Mouse (Mus musculus) spleen, adult 12 weeks (tissue): ENCODE measurements around the gene Scfd2.

Source experiments
- DNase-seq: peaks from one replicate; pipeline ENCODE4 v3.0.0; 2022; ENCODE audit warnings: low spot score

Gene Scfd2

GRCm38 (mm10) chr5:74201570-74202357 is 329.8 kb downstream of the Scfd2 start:
- DNase-seq, result no peak

- no peak for DNase-seq
Measured at GRCm38 (mm10) chr5:74200481-74200880, 331.1 kb downstream of the Scfd2 start.

GRCm38 (mm10) chr5:74199793-74200192 is 331.8 kb downstream of the Scfd2 start:
- no peak for DNase-seq

DNA sequence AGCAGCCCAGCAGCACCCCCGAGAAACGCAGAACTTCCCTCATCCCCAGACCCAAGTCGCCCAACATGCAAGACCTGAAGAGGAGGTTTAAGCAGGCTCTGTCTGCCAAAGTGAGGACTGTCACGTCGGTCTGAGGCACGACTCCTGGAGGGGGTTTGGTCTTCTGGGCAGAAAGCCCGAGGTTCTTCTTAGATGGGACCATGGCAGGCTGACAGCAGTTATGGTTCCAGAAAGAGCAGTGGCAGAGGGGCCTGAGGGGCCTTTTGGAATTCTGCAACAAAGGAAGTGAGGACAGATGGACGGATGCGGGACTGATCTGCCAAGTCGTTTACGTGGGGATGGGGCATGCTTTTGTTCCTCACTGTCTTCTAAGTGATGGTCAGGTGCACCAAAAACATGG is 333.1 kb downstream of the Scfd2 start:
- no peak for DNase-seq

DNA sequence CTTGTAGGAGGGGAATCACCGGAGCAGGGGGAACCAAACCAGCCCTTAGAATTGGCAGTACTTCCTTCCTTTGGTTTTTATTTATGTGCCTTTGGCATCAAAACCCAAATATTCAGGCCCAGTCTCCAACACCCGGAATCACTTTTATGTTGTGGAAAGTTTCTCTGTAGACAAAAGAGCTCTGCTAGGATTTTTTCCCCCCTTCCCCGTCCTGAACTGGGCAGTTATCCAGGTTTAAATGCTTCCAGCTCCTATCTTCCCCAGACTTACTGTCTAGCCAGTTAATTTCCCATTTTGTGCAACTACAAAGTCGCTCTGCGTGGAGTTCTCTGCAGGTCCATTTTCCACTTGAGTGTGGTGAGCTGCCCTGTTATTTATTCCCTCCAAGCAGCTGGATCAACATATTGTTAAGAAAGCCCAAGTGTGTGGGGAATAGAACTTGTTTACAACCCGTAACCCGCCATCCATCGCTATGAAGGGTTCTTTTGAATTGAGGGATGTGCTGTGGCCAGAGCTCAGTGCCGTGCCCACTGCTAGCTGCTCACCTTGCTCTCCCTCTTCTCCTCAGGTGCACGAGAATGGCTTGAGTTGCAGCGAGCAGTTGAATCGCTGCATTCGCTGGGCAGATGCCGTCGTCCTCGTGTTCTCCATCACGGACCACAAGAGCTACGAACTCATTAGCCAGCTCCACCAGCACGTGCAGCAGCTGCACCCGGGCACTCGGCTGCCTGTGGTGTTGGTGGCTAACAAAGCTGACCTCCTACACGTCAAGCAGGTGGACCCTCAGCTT is 333.8 kb downstream of the Scfd2 start:
- no peak for DNase-seq

- DNase-seq, result no peak
Measured at GRCm38 (mm10) chr5:74196307-74196618, 335.3 kb downstream of the Scfd2 start.

GRCm38 (mm10) chr5:74195614-74196306 is 335.8 kb downstream of the Scfd2 start:
- no peak for DNase-seq

- DNase-seq, result peak; percentile 62
Measured at GRCm38 (mm10) chr5:74194841-74195613, 336.5 kb downstream of the Scfd2 start, which contains the start of gene Rasl11b. Gene Rasl11b, plus strand, starts transcription at chr5:74195286.

DNA sequence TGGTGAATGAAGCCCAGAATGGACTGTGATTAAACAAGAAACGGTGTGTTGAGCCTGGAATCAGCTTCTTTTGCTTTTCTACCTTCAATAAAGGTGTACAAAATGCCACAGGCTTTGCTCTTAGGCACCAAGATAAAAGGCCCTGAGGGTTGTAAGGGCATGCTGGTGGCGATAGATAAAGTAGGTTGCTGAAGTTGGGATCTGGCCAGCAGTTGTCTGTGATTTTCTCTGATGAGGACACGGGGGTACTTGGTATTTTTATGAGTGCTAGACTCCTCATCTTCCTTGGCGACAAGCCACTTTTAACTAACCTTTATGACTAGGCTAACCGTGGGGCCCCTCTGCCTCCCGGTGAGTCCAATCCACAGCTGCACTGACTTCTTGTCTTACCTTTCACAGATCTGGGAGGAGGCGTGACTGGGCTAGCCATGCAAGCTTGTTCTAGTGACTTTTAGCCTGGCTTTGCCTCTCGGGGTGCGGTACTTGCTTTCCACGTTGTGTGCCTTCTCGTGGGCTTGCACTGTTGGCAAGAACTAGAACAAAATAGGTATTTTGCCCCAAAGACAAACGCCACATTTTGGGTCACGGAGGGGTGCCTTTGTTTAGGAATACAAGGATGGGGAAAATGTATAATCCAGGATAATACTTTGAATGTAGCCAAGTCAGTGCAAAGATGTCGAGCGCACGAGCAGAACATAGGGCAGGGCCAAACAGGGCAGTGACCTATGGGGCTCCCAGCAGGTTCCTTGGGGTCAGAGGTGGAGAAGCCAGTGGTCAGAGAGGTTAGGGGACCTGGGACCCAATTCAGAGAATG is 337.3 kb downstream of the Scfd2 start:
- DNase-seq, result no peak

DNA sequence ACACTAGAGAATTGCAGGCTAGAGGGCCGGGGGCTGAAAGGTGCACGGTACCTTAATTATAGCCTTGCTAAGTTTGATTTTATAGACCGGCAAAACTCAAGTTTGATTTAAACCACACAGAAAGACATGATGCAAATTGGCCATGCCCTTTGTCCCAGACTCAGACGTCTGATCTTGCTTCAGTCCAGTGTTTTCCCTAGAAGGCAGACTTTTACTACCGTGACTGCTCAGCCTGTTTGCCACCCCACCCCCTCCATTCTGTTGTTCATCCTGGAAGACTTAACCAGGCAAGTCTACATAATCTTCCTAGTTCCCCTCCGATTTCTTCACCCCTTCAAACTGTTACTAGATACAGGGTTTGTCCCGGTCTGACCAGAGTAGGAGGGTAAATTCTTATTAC is 337.9 kb downstream of the Scfd2 start:
- no peak for DNase-seq

GRCm38 (mm10) chr5:74193008-74193407 is 338.6 kb downstream of the Scfd2 start:
- DNase-seq, result no peak

GRCm38 (mm10) chr5:74190911-74191310 is 340.6 kb downstream of the Scfd2 start:
- DNase-seq, result no peak

DNA sequence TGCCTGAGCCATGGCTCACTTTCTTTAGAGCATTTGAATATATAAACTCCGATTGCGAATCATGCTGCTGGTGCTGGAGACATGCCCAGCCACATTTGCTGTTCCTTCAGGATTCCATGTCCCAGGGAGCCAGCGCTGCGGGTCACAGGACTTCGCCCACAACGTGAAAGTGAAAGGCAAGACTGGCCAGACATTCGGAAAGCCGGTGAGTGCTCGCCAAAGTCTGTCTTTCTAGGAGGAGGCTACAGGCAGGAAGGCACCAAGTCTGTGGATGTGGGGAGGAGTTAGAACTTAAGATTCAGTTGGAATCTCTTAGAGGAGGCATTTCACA is 341.4 kb downstream of the Scfd2 start:
- DNase-seq, result no peak

DNA sequence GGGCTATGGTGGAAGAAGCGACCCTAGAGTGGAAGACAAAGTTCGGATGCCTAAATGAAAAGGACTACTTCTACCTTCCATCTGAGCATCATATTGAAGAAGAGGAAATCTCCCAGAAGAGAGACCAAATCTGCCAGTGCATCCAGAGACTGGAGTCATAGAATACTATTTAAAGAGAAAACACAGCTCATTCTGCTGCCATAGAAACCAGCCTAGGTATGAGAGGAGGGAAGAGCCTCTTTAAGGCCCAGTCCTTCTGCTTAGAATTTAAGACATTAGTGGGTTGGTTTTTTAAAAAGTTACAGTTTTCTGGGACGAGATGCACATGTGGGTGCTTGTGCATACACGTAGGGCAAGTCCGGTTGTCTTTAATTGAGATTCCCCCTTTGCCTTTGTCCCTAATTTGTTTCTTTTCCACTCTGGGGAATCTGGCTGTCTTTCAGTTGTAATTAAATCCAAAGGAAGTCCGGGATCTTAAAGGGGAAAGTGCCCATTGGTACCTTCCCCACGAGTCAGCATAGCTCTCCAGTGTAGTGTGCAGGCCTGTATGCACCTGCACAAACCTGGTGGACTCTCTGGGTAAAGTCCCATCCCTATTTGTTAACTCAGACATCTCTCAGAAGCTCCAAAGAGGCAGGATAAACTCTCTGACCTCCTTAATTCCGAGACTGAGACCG is 341.9 kb downstream of the Scfd2 start:
- no peak for DNase-seq

DNA sequence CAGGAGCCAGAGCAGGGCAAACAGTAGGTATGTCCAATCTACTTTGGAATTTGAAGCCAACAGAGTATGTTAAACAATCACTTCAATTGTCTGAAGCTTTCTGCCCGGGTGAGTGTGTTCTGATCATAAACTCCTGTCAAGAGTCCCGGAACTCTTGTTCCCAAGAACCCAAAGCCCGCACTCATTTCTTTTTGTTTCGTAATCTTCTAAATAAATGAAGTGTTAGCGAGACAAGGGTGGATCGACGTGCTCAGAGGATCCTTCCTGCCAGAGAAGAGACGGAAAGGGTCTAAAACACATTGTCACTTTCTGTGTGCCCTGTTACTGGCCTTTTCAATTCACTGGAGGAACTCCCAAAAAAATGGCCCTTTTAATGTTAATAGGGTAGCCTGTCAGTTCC is 342.7 kb downstream of the Scfd2 start:
- no peak for DNase-seq

DNA sequence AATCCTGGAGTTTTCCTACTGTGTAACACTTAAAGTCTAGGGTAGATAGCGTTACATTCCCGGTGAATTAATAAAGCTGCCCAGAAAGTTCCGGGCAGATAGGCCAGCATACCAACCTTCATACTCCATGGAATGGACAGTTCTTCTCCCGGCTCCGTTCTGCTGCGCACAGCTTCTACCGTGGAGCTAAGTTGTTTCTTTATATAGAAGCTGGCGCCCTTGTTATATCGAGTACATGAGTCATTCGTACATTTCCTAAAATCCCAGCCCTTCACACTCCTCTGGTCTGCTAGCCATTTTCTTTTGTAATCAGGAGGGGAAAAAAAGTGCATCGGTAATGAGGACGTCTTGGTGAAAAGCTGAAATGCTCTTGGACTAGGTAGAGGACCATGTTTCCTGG is 343.5 kb downstream of the Scfd2 start:
- no peak for DNase-seq

DNA sequence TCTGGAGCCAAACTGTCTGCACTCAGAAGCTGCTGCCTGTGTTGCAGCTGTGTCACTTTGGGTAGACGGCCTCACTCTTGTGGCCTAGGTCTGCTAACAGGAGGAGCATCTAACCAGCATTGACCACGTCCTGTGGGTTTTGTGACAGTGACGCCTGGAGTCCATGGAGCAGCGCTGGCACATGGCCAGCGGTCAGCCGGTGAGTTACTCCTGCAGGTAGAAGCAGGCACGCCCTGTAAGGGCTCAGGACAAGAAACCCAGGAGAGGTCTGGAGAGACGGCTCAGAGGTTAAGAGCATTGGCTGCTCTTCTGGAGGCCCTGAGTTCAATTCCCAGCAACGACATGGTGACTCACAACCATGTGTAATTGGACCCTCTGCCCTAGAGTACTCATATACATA is 347.0 kb downstream of the Scfd2 start:
- no peak for DNase-seq

- DNase-seq, result no peak
Measured at GRCm38 (mm10) chr5:74183118-74183517, 348.4 kb downstream of the Scfd2 start.

DNA sequence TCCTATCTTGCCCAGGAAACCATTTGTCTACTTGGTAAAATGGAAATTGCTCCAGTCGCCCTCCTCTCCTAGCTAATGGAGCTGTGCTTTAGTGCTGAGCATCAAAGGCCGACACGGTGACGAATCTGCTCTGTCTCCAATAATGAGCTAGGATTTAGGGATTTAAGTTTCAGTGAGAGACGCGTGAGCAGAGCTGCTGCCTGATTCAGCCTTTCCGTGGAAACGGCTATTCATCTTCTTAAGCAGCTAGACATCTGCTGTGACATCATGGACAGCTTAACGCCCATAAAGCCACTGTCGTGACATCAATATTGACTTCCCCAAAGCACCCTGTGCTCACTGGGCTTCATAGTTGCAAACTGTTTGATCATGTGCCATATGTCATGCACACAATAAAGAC is 351.3 kb downstream of the Scfd2 start:
- DNase-seq, result no peak

DNA sequence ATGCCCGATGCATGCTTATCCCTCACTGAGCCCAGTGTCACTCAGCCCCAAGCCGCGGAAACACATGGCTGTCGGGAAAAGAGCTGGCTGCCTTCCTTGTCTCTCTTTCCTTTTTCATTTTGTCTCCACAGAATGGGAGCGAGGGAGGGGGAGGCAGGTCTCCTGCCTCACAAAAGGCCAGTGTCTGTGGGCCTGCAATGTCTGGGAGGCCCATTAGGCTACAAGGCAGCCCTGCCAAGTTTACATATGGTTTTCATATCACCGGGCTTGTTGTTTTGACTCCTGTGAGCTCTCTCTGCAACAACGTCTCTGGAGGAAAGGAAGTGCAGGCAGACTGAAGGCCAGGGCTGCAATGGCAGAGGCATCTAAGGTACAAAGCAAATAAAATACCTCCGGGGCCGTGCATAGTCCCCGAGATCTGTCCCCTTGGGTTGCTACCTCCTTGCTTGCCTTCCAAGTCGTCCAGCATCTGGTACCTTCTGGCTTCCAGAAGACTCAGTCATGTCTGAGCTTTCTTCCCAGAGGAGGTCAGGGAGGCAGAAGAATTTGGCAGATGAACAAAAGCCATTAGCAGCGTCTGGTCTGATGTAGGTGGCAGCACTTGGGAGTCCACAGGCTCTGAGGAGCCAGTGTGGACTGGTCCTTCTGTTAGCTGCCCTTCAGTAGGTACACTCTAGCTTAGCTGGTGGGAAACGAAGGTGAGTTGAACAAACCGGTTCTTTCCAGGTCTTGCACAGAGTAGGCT is 355.9 kb downstream of the Scfd2 start:
- DNase-seq, result no peak
